Mouse (Mus musculus) liver, adult 2 months (tissue): ENCODE measurements at regions not wholly inside any gene's neighbourhood (a gene's known extent, or its start where the extent isn't known, plus 50 kb on each side); places are given as distances from the start of the nearest gene placed in this dataset.

Source experiments
- DNase-seq: peaks from one replicate; pipeline ENCODE4 v3.0.0-alpha.2; 2011; ENCODE audit warnings: low read depth, low spot score; ENCODE audit errors: extremely low read depth
- H3K27ac ChIP-seq: fragments of 200-500 bp; replicated peaks from 2 replicates; pipeline ENCODE4 v1.5.1; 2012; ENCODE audit warnings: low read depth, mild to moderate bottlenecking, control low read depth, inconsistent platforms, low read length; ENCODE audit not compliant: insufficient read depth
- H3K27me3 ChIP-seq: fragments of 200-500 bp; 2 replicates; pipeline ENCODE4 v1.6.1; 2012; ENCODE audit warnings: mild to moderate bottlenecking, moderate library complexity, low read length, inconsistent platforms; ENCODE audit not compliant: control insufficient read depth, insufficient read depth
- H3K36me3 ChIP-seq: fragments of 200-500 bp; 2 replicates; pipeline ENCODE4 v1.6.1; 2012; ENCODE audit warnings: low read length, inconsistent platforms; ENCODE audit not compliant: control insufficient read depth, insufficient read depth
- H3K4me1 ChIP-seq: fragments of 200-500 bp; 2 replicates; pipeline ENCODE4 v1.6.1; 2011; ENCODE audit warnings: low read length; ENCODE audit not compliant: control insufficient read depth, insufficient read depth
- H3K4me3 ChIP-seq: fragments of 200-500 bp; 2 replicates; pipeline ENCODE4 v1.5.1; 2011; ENCODE audit warnings: low read depth, mild to moderate bottlenecking, control low read depth, low read length, moderate library complexity; ENCODE audit not compliant: insufficient read depth
- H3K79me2 ChIP-seq: fragments of 200-500 bp; 2 replicates; pipeline ENCODE4 v1.6.1; 2012; ENCODE audit warnings: inconsistent platforms, mild to moderate bottlenecking, low read length, moderate library complexity; ENCODE audit not compliant: control insufficient read depth, insufficient read depth
- H3K9ac ChIP-seq: fragments of 200-500 bp; 2 replicates; pipeline ENCODE4 v1.6.1; 2012; ENCODE audit warnings: low read depth, mild to moderate bottlenecking, control low read depth, inconsistent platforms, low read length
- CTCF ChIP-seq: fragments of 200-500 bp; IDR thresholded peaks from 2 replicates; pipeline ENCODE4 v1.5.1; 2011; ENCODE audit warnings: low read depth, low read length, control low read depth
- POLR2A ChIP-seq: fragments of 200-500 bp; IDR thresholded peaks from 2 replicates; pipeline ENCODE4 v1.6.1; 2011; ENCODE audit warnings: low read length, control low read depth; ENCODE audit not compliant: insufficient read depth; ENCODE audit errors: extremely low read depth
- WGBS: fragments of 180-500 bp; shearing (Covaris S2); methylation state at CpG from one replicate; pipeline ENCODE4 v1.1.7; 2018; 5-methylcytosine and 5-hydroxymethylcytosine counted together

GRCm38 (mm10) chr4:105290847-105291475 is 133.8 kb downstream of the Plpp3 start:
- DNase-seq: no peak
- Histone ChIP-seq H3K27me3 (no peaks in the 10 kb centered on the region), H3K9ac (no peak overlapping the region), H3K27ac (no peak overlapping the region), H3K4me1 (peaks cover 2% of the 10 kb centered on the region; the same call in 1 of the 2 replicates), H3K36me3 (no peaks in the 10 kb centered on the region), H3K4me3 (no peak overlapping the region), H3K79me2 (no peaks in the 10 kb centered on the region)
- 76% methylated on average over 11 of the region's 11 CpGs for WGBS
- TF ChIP-seq POLR2A: no peak

GRCm38 (mm10) chr4:105291503-105291902 is 134.4 kb downstream of the Plpp3 start:
- no peaks in the 10 kb centered on the region for H3K27me3 ChIP-seq
- H3K36me3 ChIP-seq: no peaks in the 10 kb centered on the region
- 53% methylated on average over 1 of the region's 1 CpGs for WGBS
- H3K4me3 ChIP-seq: no peak overlapping the region
- H3K4me1 ChIP-seq: peaks cover 2% of the 10 kb centered on the region; the same call in 1 of the 2 replicates
- DNase-seq: no peak
- H3K27ac ChIP-seq: no peak overlapping the region
- H3K9ac ChIP-seq: no peak overlapping the region
- TF ChIP-seq CTCF (no peak), POLR2A (no peak)
- no peaks in the 10 kb centered on the region for H3K79me2 ChIP-seq

- no peaks in the 10 kb centered on the region for H3K36me3 ChIP-seq
- TF ChIP-seq POLR2A (no peak), CTCF (no peak)
- H3K79me2 ChIP-seq: no peaks in the 10 kb centered on the region
- peaks cover 1% of the 10 kb centered on the region; the same call in 1 of the 2 replicates for H3K4me1 ChIP-seq
- H3K27me3 ChIP-seq: no peaks in the 10 kb centered on the region
- H3K9ac ChIP-seq: no peak overlapping the region
- no peak overlapping the region for H3K27ac ChIP-seq
- DNase-seq: no peak
- WGBS: 90% methylated on average over 6 of the region's 6 CpGs
- no peak overlapping the region for H3K4me3 ChIP-seq
These were observed 142.2 kb downstream of the Plpp3 start for GRCm38 (mm10) chr4:105299358-105299757.

GRCm38 (mm10) chr4:105301547-105301946 is 144.4 kb downstream of the Plpp3 start:
- Histone ChIP-seq H3K27ac (no peak overlapping the region), H3K4me3 (no peak overlapping the region), H3K79me2 (no peaks in the 10 kb centered on the region), H3K27me3 (no peaks in the 10 kb centered on the region), H3K9ac (no peak overlapping the region), H3K36me3 (no peaks in the 10 kb centered on the region), H3K4me1 (peaks cover 1% of the 10 kb centered on the region; the same call in 1 of the 2 replicates)
- TF ChIP-seq POLR2A (no peak), CTCF (no peak)
- no peak for DNase-seq
- 93% methylated on average over 1 of the region's 1 CpGs for WGBS

GRCm38 (mm10) chr4:105304166-105304565 is 147.0 kb downstream of the Plpp3 start:
- 82% methylated on average over 2 of the region's 2 CpGs for WGBS
- DNase-seq: no peak
- H3K27me3 ChIP-seq: no peaks in the 10 kb centered on the region
- H3K36me3 ChIP-seq: no peaks in the 10 kb centered on the region
- H3K9ac ChIP-seq: no peak overlapping the region
- no peak for TF ChIP-seq POLR2A
- no peak for TF ChIP-seq CTCF
- peaks cover 7% of the 10 kb centered on the region; the same call in 1 of the 2 replicates for H3K4me1 ChIP-seq
- H3K79me2 ChIP-seq: no peaks in the 10 kb centered on the region
- H3K27ac ChIP-seq: no peak overlapping the region
- H3K4me3 ChIP-seq: no peak overlapping the region

GRCm38 (mm10) chr4:105305931-105306330 is 148.8 kb downstream of the Plpp3 start:
- Histone ChIP-seq H3K36me3 (no peaks in the 10 kb centered on the region), H3K9ac (no peak overlapping the region), H3K27me3 (no peaks in the 10 kb centered on the region), H3K27ac (no peak overlapping the region), H3K4me1 (peaks cover 12% of the 10 kb centered on the region), H3K79me2 (no peaks in the 10 kb centered on the region), H3K4me3 (no peak overlapping the region)
- WGBS: 66% methylated on average over 6 of the region's 6 CpGs
- DNase-seq: no peak
- TF ChIP-seq CTCF (no peak), POLR2A (no peak)
